ENCODE assay signal across 8 mouse cellular contexts in the genomic region with DNA sequence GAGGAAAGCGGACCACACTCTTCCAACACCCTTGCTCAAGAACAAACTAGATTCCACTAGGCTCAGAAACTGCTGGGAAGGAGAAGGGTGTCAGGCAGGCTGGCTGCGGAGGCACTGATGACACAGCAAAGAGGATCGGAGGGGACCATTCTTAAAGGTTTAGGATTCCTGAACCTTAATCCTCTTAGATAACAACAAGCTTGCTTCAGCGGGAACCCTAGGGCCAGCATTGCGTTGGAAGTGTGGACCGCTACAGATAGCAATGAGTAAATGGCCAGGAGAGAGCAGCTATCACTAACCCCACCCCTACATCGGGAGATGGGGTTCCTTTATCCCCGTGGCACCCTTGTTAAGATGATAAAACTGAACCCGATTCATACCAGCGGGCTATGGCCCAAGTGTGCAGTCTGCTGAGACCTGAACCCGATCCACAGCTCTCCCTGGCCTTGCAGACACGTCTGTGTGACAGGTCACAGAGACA. TPM values are rescaled to one million over a fixed set of nuclear protein-coding genes. Genes with fewer than 3 reads are reported as not detected.
A peak's percentile ranks its signal among the peaks of the same experiment; 100 is the strongest.
DNase-seq lines count a peak whose midpoint lies in the region; ATAC-seq and TF ChIP-seq lines count a peak whose summit lies in the region.

No protein-coding gene starts in this region.

- peak overlapping the region; percentile 41 for H3K4me3 ChIP-seq in lung, embryonic 16.5 days (ENCODE audit: low read length)
- H3K4me3 ChIP-seq in liver, adult 2 months (ENCODE audit: insufficient read depth, low read depth, low read length): no peak overlapping the region

- no peaks in the 10 kb centered on the region for H3K9me3 ChIP-seq in lung, embryonic 16.5 days (ENCODE audit: control insufficient read depth, low read length)

- peak; percentile 11; the same call in 1 of the 2 replicates for ATAC-seq in lung, embryonic 16.5 days (ENCODE audit: low read depth)
- peak; percentile 87 for ATAC-seq in erythroid progenitor cell, adult 5-6 weeks (replicated peaks; ENCODE audit: low FRiP score, poor library complexity, severe bottlenecking)

- peak overlapping the region; percentile 57 for H3K27ac ChIP-seq in lung, embryonic 16.5 days (ENCODE audit: low read length)
- H3K27ac ChIP-seq in liver, adult 2 months (replicated peaks; ENCODE audit: insufficient read depth, low read depth, low read length): no peak overlapping the region

- WGBS in lung, embryonic 16.5 days: 18% methylated on average over 12 of the region's 12 CpGs
- WGBS in liver, adult 2 months: 30% methylated on average over 12 of the region's 12 CpGs

- no peaks in the 10 kb centered on the region for H3K27me3 ChIP-seq in lung, embryonic 16.5 days (ENCODE audit: control insufficient read depth, insufficient read depth, low read depth, low read length)
- H3K27me3 ChIP-seq in liver, adult 2 months (ENCODE audit: control insufficient read depth, insufficient read depth, low read length): no peaks in the 10 kb centered on the region

- no peak for DNase-seq in lung, postnatal 25 days (ENCODE audit: low spot score)
- DNase-seq in liver, adult 2 months (ENCODE audit: extremely low read depth, low read depth, low spot score): no peak
- peak; percentile 41 to 59 for DNase-seq in spleen, postnatal 36 days (ENCODE audit: low spot score in 2 of 2)
- DNase-seq in gastrocnemius, adult 8-10 months (ENCODE audit: low spot score in 2 of 2): no peak
- no peak for DNase-seq in layer of hippocampus, adult 18-20 months (ENCODE audit: low spot score in 2 of 2)
- DNase-seq in cerebellum, postnatal 25 days: no peak

- peak overlapping the region; percentile 52 for H3K9ac ChIP-seq in lung, embryonic 16.5 days (ENCODE audit: low read length)
- peak overlapping the region; percentile 25; the same call in 1 of the 2 replicates for H3K9ac ChIP-seq in liver, adult 2 months (ENCODE audit: low read depth, low read length)

- H3K36me3 ChIP-seq in lung, embryonic 16.5 days (ENCODE audit: control insufficient read depth, insufficient read depth, low read length): no peaks in the 10 kb centered on the region
- H3K36me3 ChIP-seq in liver, adult 2 months (ENCODE audit: control insufficient read depth, insufficient read depth, low read length): no peaks in the 10 kb centered on the region

- peaks cover 18% of the 10 kb centered on the region for H3K4me1 ChIP-seq in lung, embryonic 16.5 days (replicated peaks; ENCODE audit: control insufficient read depth, insufficient read depth, low read length)
- no peaks in the 10 kb centered on the region for H3K4me1 ChIP-seq in liver, adult 2 months (ENCODE audit: control insufficient read depth, insufficient read depth, low read length)

- no peak for TF ChIP-seq CTCF in liver, adult 2 months (IDR thresholded peaks at IDR 0.05; ENCODE audit: low read depth, low read length)

- H3K4me2 ChIP-seq in lung, embryonic 16.5 days (ENCODE audit: low read depth, low read length): peak overlapping the region; percentile 63

- TF ChIP-seq POLR2A in liver, adult 2 months (IDR thresholded peaks at IDR 0.05; ENCODE audit: extremely low read depth, insufficient read depth, low read length): no peak

- H3K79me2 ChIP-seq in liver, adult 2 months (ENCODE audit: control insufficient read depth, insufficient read depth, low read length): no peaks in the 10 kb centered on the region

RNA-seq across cellular contexts. Expression of a gene that starts 22.3 kb away (rescaled TPM):
- 0.09 and 0.10 TPM in 2 replicates for polyA plus RNA-seq in lung, embryonic 16.5 days (2015; fragmentation: Nextera tagmentation; extraction: Ambion mirVana)
- total RNA-seq in erythroid progenitor cell, adult 5-6 weeks (2015; ENCODE audit: low replicate concordance): not detected in 2 replicates
- total RNA-seq in erythroid progenitor cell, adult 5-6 weeks (2017; ENCODE audit: low replicate concordance): not detected in 2 replicates
- not detected in 2 replicates for total RNA-seq in liver, adult 2 months (2014; rRNA removed)
- polyA plus RNA-seq in liver, adult 2 months (2012; rRNA removed): 0.04 TPM in 2 replicates
- total RNA-seq in gastrocnemius, adult 8-10 months (2022): under 1 TPM; 0.17 to 0.34 (median 0.32) TPM
- under 1 TPM; 0.89 to 0.99 TPM for total RNA-seq in layer of hippocampus, adult 18-20 months (2021)

RNA-seq across cellular contexts. Expression of a gene that starts 33.0 kb away (rescaled TPM):
- 86.3 and 103 TPM in 2 replicates for polyA plus RNA-seq in lung, embryonic 16.5 days (2015; fragmentation: Nextera tagmentation; extraction: Ambion mirVana)
- total RNA-seq in erythroid progenitor cell, adult 5-6 weeks (2015; ENCODE audit: low replicate concordance): 47.4 and 62.0 TPM in 2 replicates
- total RNA-seq in erythroid progenitor cell, adult 5-6 weeks (2017; ENCODE audit: low replicate concordance): 29.8 and 68.9 TPM in 2 replicates
- total RNA-seq in liver, adult 2 months (2014; rRNA removed): 1,037 and 1,190 TPM in 2 replicates
- polyA plus RNA-seq in liver, adult 2 months (2012; rRNA removed): 206 and 249 TPM in 2 replicates
- total RNA-seq in gastrocnemius, adult 8-10 months (2022): 1 to 10 TPM; 2.0 to 2.6 (median 2.2) TPM
- 10 to 100 TPM; 34.4 to 34.9 TPM for total RNA-seq in layer of hippocampus, adult 18-20 months (2021)

RNA-seq across cellular contexts. Expression of a gene that starts 38.2 kb away (rescaled TPM):
- 0.30 and 0.48 TPM in 2 replicates for polyA plus RNA-seq in lung, embryonic 16.5 days (2015; fragmentation: Nextera tagmentation; extraction: Ambion mirVana)
- total RNA-seq in erythroid progenitor cell, adult 5-6 weeks (2015; ENCODE audit: low replicate concordance): not detected in 2 replicates
- not detected in 2 replicates for total RNA-seq in erythroid progenitor cell, adult 5-6 weeks (2017; ENCODE audit: low replicate concordance)
- total RNA-seq in liver, adult 2 months (2014; rRNA removed): 0.18 and 0.20 TPM in 2 replicates
- polyA plus RNA-seq in liver, adult 2 months (2012; rRNA removed): 0.07 TPM in 1 of 2 replicates, not detected in the other
- not detected for total RNA-seq in gastrocnemius, adult 8-10 months (2022)
- under 1 TPM in 1 of 2 experiments, not detected in 1; 0.47 TPM for total RNA-seq in layer of hippocampus, adult 18-20 months (2021)

Comparison
In these comparisons a context has a peak if more than half of its experiments do, and no peak if none do; other contexts are left out.
1. DNase-seq: peak in spleen, postnatal 36 days (2 of 2); none in lung, postnatal 25 days (single experiment), liver, adult 2 months (single experiment), gastrocnemius, adult 8-10 months (0 of 2), layer of hippocampus, adult 18-20 months (0 of 2) and cerebellum, postnatal 25 days (0 of 2).
2. RNA of a gene that starts 33.0 kb away (total RNA-seq): 1,037 to 1,190 TPM in liver, adult 2 months; 29.8 to 68.9 TPM in erythroid progenitor cell, adult 5-6 weeks, 34.4 to 34.9 TPM in layer of hippocampus, adult 18-20 months and 2.0 to 2.6 TPM in gastrocnemius, adult 8-10 months; every median in the first group is over 10 times any median in the second.